Mouse (Mus musculus): ENCODE results near the gene Pet117.
"Not testable (repeated sequence)": the region's sequence is repeated elsewhere in the genome, so short reads cannot be mapped to it uniquely, and the experiment has no call there.

The Pet117 gene

DNA sequence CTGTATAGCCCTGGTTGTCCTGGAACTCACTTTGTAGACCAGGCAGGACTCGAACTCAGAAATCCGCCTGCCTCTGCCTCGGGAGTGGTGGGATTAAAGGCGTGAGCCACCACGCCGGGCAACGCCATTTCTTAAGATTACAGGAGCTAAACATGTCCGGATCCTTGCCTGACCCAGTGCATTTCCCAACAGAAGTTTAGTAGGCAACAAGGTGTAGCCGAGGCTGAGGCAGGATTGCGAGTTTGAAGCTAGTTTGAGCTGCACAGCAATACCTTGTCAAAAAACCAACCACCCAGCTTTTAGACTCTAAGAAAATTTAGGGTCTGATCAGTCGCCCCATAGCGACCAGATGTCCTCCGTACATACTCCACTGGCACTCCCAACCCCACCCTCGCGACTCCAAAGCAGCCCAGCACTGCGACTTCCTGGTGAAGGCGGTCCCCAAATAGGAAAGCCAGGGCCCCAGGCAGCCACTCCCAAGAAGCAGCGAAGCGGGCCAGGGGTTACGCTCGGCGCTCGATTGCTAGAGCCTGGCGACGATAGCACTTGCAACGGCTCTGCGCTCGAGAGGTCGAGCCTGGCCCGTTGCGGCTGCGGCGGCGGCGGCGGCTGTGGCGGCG is at the start of gene Pet117, which contains the start of gene Kat14:
Pet117 (plus strand) TSS at position 597 of the 620 bp plus-strand sequence.
Kat14 (plus strand) TSS at position 584 of the 620 bp plus-strand sequence.
- DNase-seq (ENCODE audit: low spot score in 2 of 2), result peak; percentile 93 to 95

DNA sequence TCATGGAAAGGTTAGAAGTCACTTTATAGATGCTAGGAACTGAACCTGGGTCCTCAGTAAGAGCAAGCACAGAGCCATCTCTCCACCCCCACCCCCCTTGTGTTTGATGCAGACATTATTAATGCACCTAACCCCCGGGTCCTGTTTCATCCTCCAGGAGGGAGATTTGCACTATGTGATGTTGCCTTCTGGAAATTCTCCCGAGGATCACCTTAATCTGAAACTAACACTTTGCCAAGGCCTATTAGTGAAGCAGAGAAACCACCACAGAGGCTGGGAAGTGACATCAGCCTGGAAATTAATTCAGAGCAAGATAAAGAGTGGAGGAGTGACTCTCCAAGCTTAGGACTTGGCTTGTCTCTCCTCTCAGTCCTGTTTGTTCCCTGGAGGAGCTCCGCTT is 44.6 kb upstream of the Pet117 start:
- DNase-seq (ENCODE audit: low spot score in 2 of 2), result no peak

DNA sequence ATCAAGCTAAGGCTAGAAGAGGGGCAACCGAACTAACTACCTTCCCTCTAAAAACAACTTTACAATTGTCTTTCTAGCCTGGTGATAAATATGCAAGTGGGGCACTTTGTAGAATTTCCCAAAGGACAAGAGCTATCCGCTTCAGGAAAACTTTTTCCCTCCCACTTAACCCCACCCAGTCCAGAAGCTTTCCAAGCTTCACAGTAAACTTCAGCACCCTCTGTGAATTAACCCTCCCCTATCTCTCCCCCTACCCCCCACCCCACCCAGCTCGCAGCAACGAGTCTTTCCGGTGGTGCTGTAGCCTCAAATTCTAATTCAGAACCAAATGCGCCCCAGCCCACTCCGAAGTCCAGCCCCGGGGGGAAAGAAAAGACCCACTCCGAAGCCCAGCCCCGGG is 39.3 kb upstream of the Pet117 start:
- DNase-seq (ENCODE audit: low spot score in 2 of 2), result no peak

GRCm38 (mm10) chr2:144329937-144330336 is 38.9 kb upstream of the Pet117 start:
- no peak for DNase-seq (ENCODE audit: low spot score in 2 of 2)

DNA sequence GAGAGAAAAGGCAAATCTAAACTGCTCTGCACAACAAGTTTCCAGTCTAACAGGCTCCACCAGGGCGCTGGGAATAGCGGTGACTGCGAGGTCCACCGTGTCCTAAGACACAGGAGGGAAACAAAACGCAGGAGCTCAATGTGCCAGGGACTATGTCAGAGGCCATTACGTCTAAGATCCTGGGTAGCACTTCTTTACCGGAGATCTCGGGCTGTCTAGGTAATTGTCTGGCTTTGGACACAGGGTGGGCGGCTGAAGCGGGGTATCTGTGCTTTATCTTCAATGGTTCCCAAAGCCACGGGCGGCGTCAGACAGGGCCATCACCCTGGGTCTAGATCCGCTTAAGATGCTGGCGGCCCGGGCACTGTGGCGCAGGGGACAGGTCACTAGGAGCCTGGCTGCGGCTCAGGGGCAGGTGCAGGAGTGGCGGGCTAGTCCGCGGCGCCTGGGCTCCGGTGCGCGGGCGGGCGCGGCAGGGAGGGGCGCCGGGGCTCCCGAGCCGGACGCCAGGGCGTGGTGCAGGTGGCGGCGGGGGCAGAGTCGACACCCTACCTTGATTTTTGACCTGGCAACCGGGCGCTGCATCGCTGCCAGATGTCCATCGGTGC is 38.3 kb upstream of the Pet117 start:
- no peak for DNase-seq (ENCODE audit: low spot score in 2 of 2)

DNA sequence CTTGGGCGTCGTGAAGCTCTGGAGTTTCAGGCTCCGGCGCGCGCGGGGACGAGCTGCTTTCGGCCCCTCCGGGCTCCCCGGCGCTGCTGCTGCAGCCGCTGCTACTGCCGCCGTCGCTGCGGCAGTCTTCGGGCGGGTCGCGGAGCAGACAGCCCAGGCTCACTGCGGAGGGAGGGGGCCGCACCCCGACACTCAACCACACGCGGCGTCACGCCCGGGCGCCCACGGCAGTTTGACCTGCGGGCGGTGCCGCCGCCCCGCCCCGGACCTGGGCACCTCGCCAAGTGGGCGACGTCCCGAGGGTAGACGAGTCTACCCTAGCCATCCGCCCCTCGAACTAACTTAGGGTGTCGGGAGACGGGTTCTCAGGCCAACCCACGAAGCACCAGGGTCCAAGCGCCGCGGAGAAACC is 37.8 kb upstream of the Pet117 start:
- DNase-seq (ENCODE audit: low spot score in 2 of 2), result peak in 1 of 2 experiments; percentile 29

DNA sequence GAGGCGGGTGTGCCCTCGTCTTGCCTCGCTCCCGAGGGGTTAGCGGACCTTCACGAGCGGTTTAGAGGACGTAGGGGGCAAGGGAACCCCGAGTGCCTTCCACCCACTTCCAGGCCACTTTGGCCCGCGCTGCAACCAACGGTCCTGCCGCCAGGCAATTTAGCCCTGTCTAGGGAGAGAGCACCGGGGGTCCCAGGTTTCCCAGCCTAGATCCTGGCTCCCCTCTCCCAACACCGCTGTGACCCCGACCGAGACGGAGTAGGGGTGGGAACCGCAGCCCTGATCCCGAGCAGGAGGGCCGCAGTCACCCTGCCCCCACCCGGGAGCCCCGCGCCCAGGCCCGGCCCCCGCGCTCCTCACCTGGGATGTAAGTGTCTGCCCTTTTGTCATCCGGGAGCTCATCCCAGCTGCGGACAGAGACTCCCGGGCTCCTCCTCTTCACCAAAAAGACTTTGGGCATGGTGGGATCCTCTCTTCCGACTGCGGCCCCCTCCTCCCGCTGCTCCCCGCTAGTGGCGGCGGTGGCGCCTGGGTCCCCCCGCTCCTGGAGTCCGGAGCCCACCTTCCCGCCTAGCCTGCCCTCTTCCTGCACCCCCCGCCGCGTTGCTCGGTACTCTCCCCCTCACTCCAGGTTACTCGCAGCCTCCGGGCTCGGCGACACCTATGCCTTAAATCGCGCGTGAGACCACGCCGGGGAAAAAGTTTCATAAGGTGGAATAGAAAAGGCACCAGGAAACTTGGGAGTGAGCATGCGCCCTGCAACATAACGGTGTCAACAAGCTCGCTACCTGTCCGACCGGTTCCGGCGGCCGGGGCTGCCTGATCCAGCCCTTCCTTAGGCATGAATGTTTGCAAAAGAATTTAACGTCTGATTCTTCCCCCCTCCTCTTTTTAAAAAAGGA is 37.1 kb upstream of the Pet117 start, which contains the start of gene Ovol2:
Ovol2 (minus strand) TSS at position 746 of the 902 bp plus-strand sequence.
- DNase-seq (ENCODE audit: low spot score in 2 of 2), result no peak

DNA sequence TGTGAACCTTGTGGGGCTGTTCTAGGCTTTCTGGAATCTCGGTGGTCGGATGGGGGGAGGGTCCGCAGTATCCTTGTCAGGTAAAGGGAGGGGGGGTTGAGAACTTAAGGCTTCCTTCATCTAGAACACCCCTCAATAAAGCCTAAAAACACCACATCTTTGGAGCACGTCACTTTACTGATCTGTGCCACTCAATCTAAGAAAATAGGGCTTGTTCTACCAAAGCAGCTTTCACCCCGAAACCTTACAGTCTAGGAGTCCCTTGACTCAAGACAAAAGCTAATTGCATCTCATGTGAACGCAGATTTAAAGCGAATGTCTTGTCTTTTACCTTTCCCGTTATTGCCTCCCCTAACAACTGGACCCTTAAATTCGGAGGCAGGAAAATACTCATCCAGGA is 36.3 kb upstream of the Pet117 start:
- DNase-seq (ENCODE audit: low spot score in 2 of 2), result no peak

GRCm38 (mm10) chr2:144333138-144333842 is 35.5 kb upstream of the Pet117 start:
- peak; percentile 41 to 56 for DNase-seq (ENCODE audit: low spot score in 2 of 2)

- no peak for DNase-seq (ENCODE audit: low spot score in 2 of 2)
Observed at GRCm38 (mm10) chr2:144337230-144337629, 31.6 kb upstream of the Pet117 start.

- no peak for DNase-seq (ENCODE audit: low spot score in 2 of 2)
Observed at GRCm38 (mm10) chr2:144337701-144338100, 31.1 kb upstream of the Pet117 start.

GRCm38 (mm10) chr2:144338149-144338548 is 30.6 kb upstream of the Pet117 start:
- DNase-seq (ENCODE audit: low spot score in 2 of 2), result not testable (repeated sequence)

- DNase-seq (ENCODE audit: low spot score in 2 of 2), result no peak
Observed at GRCm38 (mm10) chr2:144343158-144343557, 25.6 kb upstream of the Pet117 start.

- no peak for DNase-seq (ENCODE audit: low spot score in 2 of 2)
Observed at GRCm38 (mm10) chr2:144348525-144348924, 20.3 kb upstream of the Pet117 start.

DNA sequence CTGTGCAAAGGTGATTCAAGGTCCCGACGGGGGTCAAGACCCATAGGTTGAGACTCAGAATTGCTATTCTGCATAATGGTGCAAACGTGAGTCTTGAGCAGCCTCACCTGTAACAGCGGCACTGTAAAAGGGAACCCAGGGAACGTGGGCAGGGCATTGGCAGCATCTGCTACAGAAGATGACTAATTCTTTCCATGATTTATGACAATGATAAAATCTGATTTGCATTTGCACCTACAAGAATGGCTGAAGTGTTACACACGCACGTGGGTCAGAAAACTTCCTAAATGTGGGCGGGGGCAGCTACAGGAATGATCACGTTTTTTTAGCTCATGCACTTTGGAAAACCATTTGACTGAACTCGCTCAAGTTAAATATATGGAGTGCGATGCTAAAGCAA is 16.0 kb upstream of the Pet117 start:
- peak; percentile 35 to 48 for DNase-seq (ENCODE audit: low spot score in 2 of 2)

- DNase-seq (ENCODE audit: low spot score in 2 of 2), result no peak
Observed at GRCm38 (mm10) chr2:144369020-144369421, 225 bp downstream of the Pet117 start.

GRCm38 (mm10) chr2:144369511-144369910 is 715 bp downstream of the Pet117 start:
- no peak for DNase-seq (ENCODE audit: low spot score in 2 of 2)

GRCm38 (mm10) chr2:144371566-144371965 is 2.8 kb downstream of the Pet117 start:
- no peak for DNase-seq (ENCODE audit: low spot score in 2 of 2)

GRCm38 (mm10) chr2:144373063-144373462 is 4.3 kb downstream of the Pet117 start:
- peak in 1 of 2 experiments; percentile 36 for DNase-seq (ENCODE audit: low spot score in 2 of 2)

DNA sequence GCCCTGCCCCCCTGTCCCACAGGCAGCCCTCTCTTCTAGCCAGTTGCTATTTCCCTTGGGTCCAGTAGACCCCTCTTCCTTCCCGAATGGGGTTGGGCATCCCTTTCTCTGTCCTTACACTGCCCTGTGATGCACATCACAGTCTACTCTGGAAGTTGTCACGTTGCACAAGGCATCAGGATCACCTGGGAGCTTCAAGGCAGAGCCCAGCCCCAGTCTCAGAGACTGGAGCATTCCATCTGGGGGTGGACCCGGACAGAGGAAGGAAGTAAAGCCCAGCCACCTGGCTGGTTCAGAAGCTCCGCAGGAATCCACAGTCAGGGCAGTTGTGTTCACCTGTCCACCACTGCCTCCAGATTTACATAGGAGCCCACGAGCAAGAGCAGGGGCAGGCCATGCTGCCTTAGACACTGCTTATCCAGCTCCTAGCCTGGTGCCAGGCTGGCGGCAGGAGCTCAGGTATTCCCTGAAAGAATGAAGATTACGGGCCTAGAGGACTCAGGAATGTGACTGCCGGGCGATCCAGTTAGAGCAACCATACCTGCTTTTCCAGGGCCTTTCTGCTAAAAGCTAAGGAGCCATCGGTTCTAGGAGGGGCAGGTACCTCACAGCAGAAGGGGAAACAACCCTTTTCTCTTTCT is 6.4 kb downstream of the Pet117 start:
- DNase-seq (ENCODE audit: low spot score in 2 of 2), result no peak

- DNase-seq (ENCODE audit: low spot score in 2 of 2), result no peak
Observed at GRCm38 (mm10) chr2:144381293-144381692, 12.5 kb downstream of the Pet117 start.
